Mouse (Mus musculus): ENCODE data around the gene Mrps34.

DNA sequence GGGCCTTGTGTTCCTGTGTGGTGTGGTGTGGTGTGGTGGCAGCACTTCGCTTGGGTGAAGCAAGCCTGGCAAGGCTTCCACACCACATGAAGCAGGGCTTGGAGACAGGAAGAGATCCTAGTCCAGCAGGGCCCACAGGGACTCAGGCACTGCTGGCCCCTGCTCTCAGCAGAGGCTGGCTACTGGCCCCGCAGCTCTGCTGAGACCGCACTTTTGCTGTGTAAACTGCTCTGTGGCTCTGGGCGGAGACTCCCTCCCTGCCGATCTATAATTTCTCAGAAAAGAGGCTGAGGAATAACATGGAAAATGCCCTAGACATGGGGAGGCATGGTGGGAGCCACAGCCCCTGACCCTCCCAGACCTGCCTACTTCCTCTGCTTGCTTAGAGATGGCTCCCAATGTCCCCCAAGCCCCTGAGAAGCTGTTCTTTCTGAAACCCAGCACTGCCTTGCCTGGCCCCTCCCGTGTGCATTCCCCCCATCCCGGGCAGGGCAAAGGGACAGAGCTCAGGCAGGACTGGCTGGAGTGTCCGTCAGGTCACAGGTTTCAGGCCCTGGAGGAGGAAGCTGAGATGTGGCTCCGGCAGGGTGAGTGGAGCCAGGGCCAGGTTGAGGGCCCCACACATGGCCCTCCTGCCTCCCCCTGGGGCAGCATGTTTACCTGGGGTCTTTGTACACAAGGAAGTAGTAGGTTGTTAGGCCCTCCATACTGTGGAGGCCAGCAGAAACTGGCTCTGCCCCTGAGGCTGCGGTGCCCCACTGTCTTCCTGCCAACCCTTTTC is 17.4 kb upstream of the Mrps34 start:
- no peak for TF ChIP-seq CHD2 (IDR thresholded peaks at IDR 0.05; ENCODE audit: low read length)
- no peak for TF ChIP-seq CTCF (conservative IDR thresholded peaks at IDR 0.05 in 1 of 2, IDR thresholded peaks at IDR 0.05 in 1 of 2; ENCODE audit: low read depth in 2 of 2, low read length in 2 of 2)
- no peak for TF ChIP-seq USF1 (IDR thresholded peaks at IDR 0.05; ENCODE audit: low read depth, low read length)
- TF ChIP-seq POLR2A (IDR thresholded peaks at IDR 0.05; ENCODE audit: low read depth, low read length) = no peak
- no peak for TF ChIP-seq CHD1 (IDR thresholded peaks at IDR 0.05; ENCODE audit: low read depth, low read length)
- no peak for TF ChIP-seq JUN (IDR thresholded peaks at IDR 0.05; ENCODE audit: insufficient read depth, low read depth, low read length)
- no peak for TF ChIP-seq TCF12 (IDR thresholded peaks at IDR 0.05; ENCODE audit: low read depth, low read length)
- TF ChIP-seq HCFC1 (IDR thresholded peaks at IDR 0.05; ENCODE audit: low read depth, low read length) = no peak
- no peak for TF ChIP-seq GABPA (IDR thresholded peaks at IDR 0.05; ENCODE audit: insufficient replicate concordance, low read depth, low read length)
- TF ChIP-seq ZNF384 (IDR thresholded peaks at IDR 0.05; ENCODE audit: low read depth, low read length) = no peak
- TF ChIP-seq E2F4 (IDR thresholded peaks at IDR 0.05; ENCODE audit: insufficient replicate concordance, low read depth, low read length) = no peak
- TF ChIP-seq TBP (conservative IDR thresholded peaks at IDR 0.05; ENCODE audit: low read depth, low read length) = no peak
- TF ChIP-seq POLR2AphosphoS2 (IDR thresholded peaks at IDR 0.05; ENCODE audit: low read depth, low read length) = no peak
- TF ChIP-seq UBTF (IDR thresholded peaks at IDR 0.05; ENCODE audit: low read depth, low read length) = no peak
